Mouse (Mus musculus): ENCODE measurements at regions not wholly inside any gene's neighbourhood (a gene's known extent, or its start where the extent isn't known, plus 50 kb on each side); places are given as distances from the start of the nearest gene placed in this dataset.

- in situ Hi-C loops (cut with MboI, MseI) = no loop called here
These were observed 1098.7 kb downstream of the Pcdh18 start for GRCm38 (mm10) chr3:48658386-48658785.

- in situ Hi-C loops (cut with MboI, MseI) = no loop called here
These were observed 1102.0 kb downstream of the Pcdh18 start for GRCm38 (mm10) chr3:48655084-48655483.

- in situ Hi-C loops (cut with MboI, MseI) = loop anchor here in 1 of 2 experiments (10.0 kb wide), 1 partner anchor 993 kb away; no protein-coding TSS in a partner anchor
These were observed 1125.1 kb downstream of the Pcdh18 start for GRCm38 (mm10) chr3:48631889-48632483.

- in situ Hi-C loops (cut with MboI, MseI) = no loop called here
These were observed 1148.2 kb downstream of the Pcdh18 start for GRCm38 (mm10) chr3:48608933-48609332.

GRCm38 (mm10) chr3:48604840-48605239 lies 1152.3 kb downstream of the Pcdh18 start:
- in situ Hi-C loops (cut with MboI, MseI) = no loop called here

- in situ Hi-C loops (cut with MboI, MseI) = no loop called here
These were observed 1169.8 kb downstream of the Pcdh18 start for GRCm38 (mm10) chr3:48587341-48587740.

GRCm38 (mm10) chr3:48586145-48586544 lies 1171.0 kb downstream of the Pcdh18 start:
- in situ Hi-C loops (cut with MboI, MseI) = no loop called here

- in situ Hi-C loops (cut with MboI, MseI) = no loop called here
These were observed 1172.8 kb downstream of the Pcdh18 start for GRCm38 (mm10) chr3:48584340-48584739.

- in situ Hi-C loops (cut with MboI, MseI) = no loop called here
These were observed 1174.6 kb downstream of the Pcdh18 start for GRCm38 (mm10) chr3:48582521-48582920.

GRCm38 (mm10) chr3:48579971-48580370 lies 1177.2 kb downstream of the Pcdh18 start:
- in situ Hi-C loops (cut with MboI, MseI) = no loop called here

GRCm38 (mm10) chr3:48579229-48579628 lies 1177.9 kb downstream of the Pcdh18 start:
- in situ Hi-C loops (cut with MboI, MseI) = no loop called here

GRCm38 (mm10) chr3:48546669-48547068 lies 1210.5 kb downstream of the Pcdh18 start:
- in situ Hi-C loops (cut with MboI, MseI) = no loop called here

- in situ Hi-C loops (cut with MboI, MseI) = no loop called here
These were observed 1242.1 kb downstream of the Pcdh18 start for GRCm38 (mm10) chr3:48515009-48515408.

GRCm38 (mm10) chr3:48503996-48504395 lies 1253.1 kb downstream of the Pcdh18 start:
- in situ Hi-C loops (cut with MboI, MseI) = no loop called here

DNA sequence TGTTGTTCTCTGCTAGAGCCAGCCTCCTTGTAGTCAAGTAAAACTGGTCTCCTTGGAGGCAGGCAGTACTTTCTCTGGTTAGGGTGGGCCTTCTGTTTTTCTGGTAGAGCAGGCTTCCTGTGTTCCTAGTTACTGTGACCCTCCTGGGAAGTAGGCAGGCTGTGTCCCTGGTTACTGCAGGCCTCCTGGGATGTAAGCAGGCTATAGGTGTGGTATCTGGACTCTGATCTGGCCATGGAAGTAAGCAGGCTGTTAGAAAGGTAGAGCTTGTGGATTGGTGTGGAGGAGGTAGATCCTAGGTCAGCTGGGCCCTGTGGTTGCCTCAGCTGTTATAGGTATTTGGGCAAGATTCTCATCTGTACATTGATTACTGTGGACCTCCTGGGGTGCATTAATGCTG lies 1292.4 kb downstream of the Pcdh18 start:
- in situ Hi-C loops (cut with MboI, MseI) = no loop called here

DNA sequence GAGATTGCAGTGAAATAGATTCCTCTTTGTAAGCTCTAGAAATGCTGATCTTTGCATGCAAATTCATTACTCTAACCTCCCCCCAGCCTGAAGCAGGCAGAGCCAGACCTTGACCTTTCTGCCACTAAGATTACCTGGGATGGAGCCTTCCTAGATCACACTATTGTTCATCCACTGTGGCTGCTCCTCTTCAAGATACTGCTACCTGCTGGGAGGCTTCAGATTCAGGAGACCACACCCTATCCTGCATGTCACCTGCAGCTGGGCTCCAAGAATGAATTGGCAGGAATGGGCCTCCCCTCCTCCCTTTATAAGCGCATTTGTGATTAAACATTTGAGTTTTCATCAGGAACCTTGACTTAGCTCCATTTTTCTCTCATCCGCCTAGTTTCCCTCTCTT lies 1315.2 kb downstream of the Pcdh18 start:
- in situ Hi-C loops (cut with MboI, MseI) = no loop called here

DNA sequence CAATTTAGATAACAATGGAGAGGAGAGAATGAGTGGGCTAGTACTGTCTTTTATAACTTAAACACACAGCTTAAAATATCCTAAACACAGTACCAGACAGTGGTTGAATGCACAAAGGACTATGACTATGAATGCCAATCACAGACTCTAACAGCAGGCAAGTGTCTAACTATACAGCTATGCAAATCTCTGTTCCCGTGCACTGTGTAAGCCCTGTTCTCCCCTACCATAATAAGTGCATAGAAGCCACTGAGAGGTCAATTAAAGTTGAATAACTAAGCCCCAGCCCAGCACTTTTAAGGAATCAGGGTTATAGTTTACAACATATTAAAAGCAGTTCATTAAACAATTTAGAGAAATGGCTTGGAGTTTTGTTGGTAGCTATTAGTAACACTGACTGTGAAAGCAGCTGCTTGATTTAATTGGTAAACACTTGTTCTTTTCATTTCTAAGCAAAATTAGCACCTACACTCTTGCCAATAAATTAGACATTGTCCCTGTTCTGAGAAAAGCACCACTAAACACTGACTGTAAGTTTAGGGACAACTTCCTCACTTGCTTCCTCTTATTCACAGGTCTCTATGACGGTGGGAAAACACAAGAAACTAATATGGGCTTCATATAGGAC lies 1327.6 kb downstream of the Pcdh18 start:
- in situ Hi-C loops (cut with MboI, MseI) = no loop called here

DNA sequence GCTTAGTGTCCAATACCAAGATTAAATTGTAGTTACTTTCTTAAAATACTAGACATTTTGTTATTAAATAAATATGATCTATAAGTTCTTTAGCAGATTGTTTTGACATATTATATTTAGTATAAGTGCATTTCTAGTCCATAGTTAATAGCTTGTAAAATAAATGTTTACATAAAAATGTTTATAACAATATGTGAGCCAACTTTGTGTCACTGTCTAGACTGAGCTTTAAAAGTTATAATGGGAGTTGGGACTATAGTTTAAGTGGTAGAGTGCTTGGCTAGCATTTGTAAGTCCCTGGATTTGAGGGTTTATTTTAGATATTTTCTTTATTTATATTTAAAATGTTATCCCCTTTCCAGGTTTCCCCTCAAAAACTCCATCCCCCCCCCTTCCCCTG lies 1367.3 kb downstream of the Pcdh18 start:
- in situ Hi-C loops (cut with MboI, MseI) = no loop called here
